Mouse (Mus musculus) limb, embryonic 15.5 days (tissue): Measurements from ENCODE around the gene Olfr1045. TPM values are rescaled to one million over a fixed set of nuclear protein-coding genes. Genes with fewer than 3 reads are reported as not detected.
"Not testable (repeated sequence)": the region's sequence is repeated elsewhere in the genome, so short reads cannot be mapped to it uniquely, and the experiment has no call there.

Experiments
- ATAC-seq: fragments of 200-750 bp; cut with Nextera tagmentation; 2 replicates; pipeline ENCODE4 v1.8.0; 2017; ENCODE audit warnings: low read depth, moderate TSS enrichment; ENCODE audit not compliant: insufficient number of reproducible peaks, low FRiP score, low TSS enrichment
- H3K27ac ChIP-seq: fragments of 300-500 bp; sonication (generic); 2 replicates; pipeline ENCODE4 v1.5.1; 2015; ENCODE audit warnings: moderate library complexity, mild to moderate bottlenecking, inconsistent platforms
- H3K27me3 ChIP-seq: fragments of 300-500 bp; sonication (generic); 2 replicates; pipeline ENCODE4 v1.6.1; 2015; ENCODE audit warnings: inconsistent platforms
- H3K36me3 ChIP-seq: fragments of 300-500 bp; sonication (generic); 2 replicates; pipeline ENCODE4 v1.6.1; 2015; ENCODE audit warnings: inconsistent platforms
- H3K4me1 ChIP-seq: fragments of 300-500 bp; sonication (generic); 2 replicates; pipeline ENCODE4 v1.6.1; 2015; ENCODE audit warnings: inconsistent platforms
- H3K4me2 ChIP-seq: fragments of 300-500 bp; sonication (generic); 2 replicates; pipeline ENCODE4 v1.6.1; 2015; ENCODE audit warnings: mild to moderate bottlenecking, inconsistent platforms
- H3K4me3 ChIP-seq: fragments of 300-500 bp; sonication (generic); 2 replicates; pipeline ENCODE4 v1.5.1; 2015; ENCODE audit warnings: mild to moderate bottlenecking, inconsistent platforms
- H3K9ac ChIP-seq: fragments of 300-500 bp; sonication (generic); 2 replicates; pipeline ENCODE4 v1.6.1; 2015; ENCODE audit warnings: inconsistent platforms
- H3K9me3 ChIP-seq: fragments of 300-500 bp; sonication (generic); 2 replicates; pipeline ENCODE4 v1.6.1; 2016; ENCODE audit warnings: inconsistent platforms
- WGBS: fragments of 180-500 bp; shearing (Covaris S2); methylation state at CpG from one replicate; pipeline ENCODE4 v1.1.7; 2015; 5-methylcytosine and 5-hydroxymethylcytosine counted together
- polyA plus RNA-seq: library from polyadenylated mRNA; unstranded; fragments of >200 nt; fragmentation: Nextera tagmentation; extraction: Ambion mirVana; gene quantifications from 2 replicates; pipeline ENCODE4 v1.2.1, GENCODE M21; 2015

The Olfr1045 gene
- not detected in 2 replicates for polyA plus RNA-seq

- Histone ChIP-seq H3K4me2 (no peak within 1 kb of the TSS), H3K27me3 (no peaks in the 10 kb centered on the region), H3K4me1 (no peaks in the 10 kb centered on the region), H3K27ac (no peak within 1 kb of the TSS), H3K9ac (no peak within 1 kb of the TSS), H3K9me3 (no peaks in the 10 kb centered on the region), H3K36me3 (no peaks in the 10 kb centered on the region), H3K4me3 (no peak within 1 kb of the TSS)
- no peak for ATAC-seq
These were observed at the start of gene Olfr1045 for GRCm38 (mm10) chr2:86202909-86203308. TSS of gene Olfr1045 (minus strand) at chr2:86203009.

DNA sequence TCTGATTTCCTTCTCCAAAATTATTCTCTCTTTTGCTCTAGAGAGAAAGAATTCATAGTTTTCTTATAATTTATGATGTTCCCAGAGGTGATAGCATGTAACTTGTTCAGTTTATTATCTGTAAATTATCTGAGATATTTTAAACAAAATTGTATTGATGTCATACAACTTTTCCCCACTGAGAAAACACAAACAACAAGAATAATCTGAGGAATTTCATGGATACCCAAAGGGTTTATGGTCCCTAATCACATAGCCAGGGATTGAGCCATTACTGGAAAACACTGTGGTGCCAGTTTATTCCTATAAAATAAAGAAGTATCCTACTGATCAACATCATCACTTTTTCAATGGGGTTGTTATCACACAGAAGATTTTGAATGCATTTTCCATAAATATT is 37.4 kb upstream of the Olfr1045 start, which contains the start of gene Olfr1048:
Gene Olfr1048, minus strand, starts transcription at position 101 of the 400 bp plus-strand sequence.
- Histone ChIP-seq H3K4me2 (no peak within 1 kb of the TSS), H3K9ac (no peak within 1 kb of the TSS), H3K27me3 (no peaks in the 10 kb centered on the region), H3K36me3 (no peaks in the 10 kb centered on the region), H3K9me3 (no peaks in the 10 kb centered on the region), H3K27ac (no peak within 1 kb of the TSS), H3K4me3 (no peak within 1 kb of the TSS), H3K4me1 (no peaks in the 10 kb centered on the region)
- no peak for ATAC-seq

DNA sequence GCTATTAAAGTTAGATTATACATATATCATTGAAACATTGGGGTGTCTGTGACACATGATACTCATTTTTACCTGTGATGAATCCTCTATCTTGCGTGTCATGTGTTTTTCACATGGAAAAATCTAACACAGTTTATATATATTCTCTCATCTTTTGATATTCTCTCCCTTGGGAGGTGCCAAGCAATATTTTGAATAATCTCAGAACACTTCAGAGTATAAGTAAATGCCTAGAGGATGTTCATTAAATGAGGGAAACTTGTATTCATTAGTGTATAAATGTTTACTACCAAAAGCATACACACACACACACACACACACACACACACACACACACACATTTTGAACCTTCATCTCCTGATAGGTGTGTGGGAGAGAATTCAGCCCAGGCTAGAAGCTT is 28.5 kb upstream of the Olfr1045 start, which contains the start of gene Olfr1047:
Gene Olfr1047, minus strand, starts transcription at position 101 of the 400 bp plus-strand sequence.
- Histone ChIP-seq H3K4me2 (no peak within 1 kb of the TSS), H3K36me3 (no peaks in the 10 kb centered on the region), H3K9me3 (no peaks in the 10 kb centered on the region), H3K4me3 (no peak within 1 kb of the TSS), H3K27me3 (no peaks in the 10 kb centered on the region), H3K27ac (no peak within 1 kb of the TSS), H3K4me1 (no peaks in the 10 kb centered on the region), H3K9ac (no peak within 1 kb of the TSS)
- WGBS = 90% methylated on average over 1 of the region's 1 CpGs
- ATAC-seq = no peak

GRCm38 (mm10) chr2:86219214-86219613 is 16.4 kb upstream of the Olfr1045 start, which contains the start of gene Olfr1046:
TSS of gene Olfr1046 (minus strand) at chr2:86219314.
- ATAC-seq = no peak
- Histone ChIP-seq H3K4me2 (no peak within 1 kb of the TSS), H3K27me3 (no peaks in the 10 kb centered on the region), H3K4me1 (no peaks in the 10 kb centered on the region), H3K27ac (no peak within 1 kb of the TSS), H3K9me3 (no peaks in the 10 kb centered on the region), H3K4me3 (no peak within 1 kb of the TSS), H3K9ac (no peak within 1 kb of the TSS), H3K36me3 (no peaks in the 10 kb centered on the region)
- 57% methylated on average over 2 of the region's 2 CpGs for WGBS

- no peak for ATAC-seq
- Histone ChIP-seq H3K4me1 (no peaks in the 10 kb centered on the region), H3K4me2 (no peak overlapping the region), H3K27me3 (no peaks in the 10 kb centered on the region), H3K27ac (no peak overlapping the region), H3K9ac (no peak overlapping the region), H3K36me3 (no peaks in the 10 kb centered on the region), H3K4me3 (no peak overlapping the region), H3K9me3 (no peaks in the 10 kb centered on the region)
- 22% methylated on average over 1 of the region's 1 CpGs for WGBS
These were observed 6.9 kb downstream of the Olfr1045 start for GRCm38 (mm10) chr2:86195863-86196262.

DNA sequence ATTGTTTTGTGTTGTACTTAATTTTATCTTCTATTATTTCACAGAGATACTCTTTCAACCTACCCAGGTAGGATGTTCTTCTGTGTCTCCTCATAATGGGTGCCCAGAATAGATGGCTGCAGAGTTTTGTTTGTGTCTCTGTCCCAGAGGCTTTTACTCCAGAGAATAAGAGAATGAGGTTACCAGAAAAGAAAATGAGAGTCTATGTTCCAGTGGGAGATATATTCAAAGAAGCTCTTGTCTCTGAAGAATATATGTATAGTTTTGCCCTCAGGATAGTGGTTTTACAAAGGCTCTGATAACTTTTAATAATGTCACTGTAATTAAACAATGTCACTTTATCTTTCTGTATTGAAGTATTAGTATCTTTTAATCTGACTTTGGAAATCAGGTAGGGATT is 17.2 kb downstream of the Olfr1045 start, which contains the start of gene Olfr52:
Gene Olfr52, minus strand, starts transcription at position 101 of the 400 bp plus-strand sequence.
- H3K4me1 ChIP-seq = no peaks in the 10 kb centered on the region
- no peak within 1 kb of the TSS for H3K9ac ChIP-seq
- H3K27me3 ChIP-seq = no peaks in the 10 kb centered on the region
- no peaks in the 10 kb centered on the region for H3K9me3 ChIP-seq
- H3K4me2 ChIP-seq = no peak within 1 kb of the TSS
- ATAC-seq = no peak
- no peak within 1 kb of the TSS for H3K4me3 ChIP-seq
- H3K27ac ChIP-seq = no peak within 1 kb of the TSS
- no peaks in the 10 kb centered on the region for H3K36me3 ChIP-seq

DNA sequence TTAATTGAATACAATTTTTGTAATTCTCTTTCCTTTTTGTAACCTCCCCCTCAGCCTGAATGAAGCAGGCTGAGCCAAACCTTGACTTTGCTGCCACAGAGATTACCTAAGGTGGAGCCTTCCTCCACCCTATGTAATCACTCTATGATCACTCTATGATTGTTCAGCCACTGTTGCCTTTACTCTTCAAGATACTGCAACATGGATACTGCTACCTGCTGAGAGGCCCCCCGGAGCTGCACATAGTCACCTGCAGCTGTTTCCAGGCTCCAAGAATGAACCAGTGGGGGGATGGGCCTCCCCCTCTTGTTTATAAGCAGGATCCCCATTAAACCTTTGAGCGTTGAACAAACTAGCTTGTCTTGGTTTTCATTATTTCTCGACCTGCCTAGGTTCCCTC is 22.9 kb downstream of the Olfr1045 start:
- Histone ChIP-seq H3K4me2 (no peak overlapping the region), H3K4me3 (no peak overlapping the region), H3K27ac (no peak overlapping the region), H3K27me3 (no peaks in the 10 kb centered on the region), H3K9ac (no peak overlapping the region), H3K9me3 (no peaks in the 10 kb centered on the region), H3K4me1 (no peaks in the 10 kb centered on the region), H3K36me3 (no peaks in the 10 kb centered on the region)
- ATAC-seq = no peak
- WGBS = 68% methylated on average over 3 of the region's 3 CpGs

DNA sequence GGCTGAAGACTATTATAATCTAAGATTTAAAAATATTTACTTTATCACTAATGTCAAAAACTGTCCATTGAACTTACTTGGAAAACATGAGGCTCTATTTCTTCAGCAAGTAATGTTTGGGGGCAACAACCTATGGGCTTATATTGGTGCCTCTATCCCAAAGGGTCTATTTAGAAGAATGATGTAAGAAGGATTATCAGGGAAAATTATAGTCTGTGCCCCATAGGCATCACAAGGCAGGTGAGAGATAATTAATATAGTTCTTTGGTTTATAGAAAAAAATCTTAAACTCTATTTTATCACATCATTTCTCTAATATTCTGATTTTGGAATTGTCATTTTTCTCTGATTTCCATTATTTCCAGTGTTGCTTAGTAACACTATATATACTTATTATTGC is 25.1 kb downstream of the Olfr1045 start, which contains the start of gene Olfr1044:
Gene Olfr1044, minus strand, starts transcription at position 101 of the 400 bp plus-strand sequence.
- Histone ChIP-seq H3K9me3 (no peaks in the 10 kb centered on the region), H3K4me3 (no peak within 1 kb of the TSS), H3K4me1 (no peaks in the 10 kb centered on the region), H3K27me3 (no peaks in the 10 kb centered on the region), H3K27ac (no peak within 1 kb of the TSS), H3K4me2 (no peak within 1 kb of the TSS), H3K36me3 (no peaks in the 10 kb centered on the region), H3K9ac (no peak within 1 kb of the TSS)
- ATAC-seq = no peak

GRCm38 (mm10) chr2:86175422-86175821 is 27.4 kb downstream of the Olfr1045 start:
- WGBS = 84% methylated on average over 7 of the region's 7 CpGs
- ATAC-seq, H3K27me3 ChIP-seq, H3K27ac ChIP-seq, H3K4me2 ChIP-seq, H3K36me3 ChIP-seq, H3K9ac ChIP-seq, H3K9me3 ChIP-seq, H3K4me1 ChIP-seq, H3K4me3 ChIP-seq: not testable (repeated sequence)

DNA sequence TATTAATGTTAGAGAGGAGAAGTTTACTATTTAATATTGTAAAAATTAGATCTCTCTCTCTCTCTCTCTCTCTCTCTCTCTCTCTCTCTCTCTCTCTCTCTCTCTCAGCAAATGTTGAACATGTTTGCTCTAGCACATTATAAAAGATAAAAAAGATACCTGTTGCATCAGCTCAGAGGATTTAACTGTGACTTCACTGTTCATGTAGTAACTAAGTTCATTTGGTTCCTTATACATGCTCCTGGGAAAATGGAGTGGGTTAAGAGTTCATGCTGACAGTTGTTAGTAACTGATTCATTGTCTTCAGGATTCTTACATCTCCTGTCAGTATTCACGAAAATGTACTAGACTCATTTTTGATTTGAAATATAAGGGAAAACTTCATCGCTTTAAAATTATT is 35.4 kb downstream of the Olfr1045 start, which contains the start of gene Olfr1043:
Gene Olfr1043, minus strand, starts transcription at position 101 of the 400 bp plus-strand sequence.
- no peak within 1 kb of the TSS for H3K4me3 ChIP-seq
- H3K9ac ChIP-seq = no peak within 1 kb of the TSS
- ATAC-seq = no peak
- no peak within 1 kb of the TSS for H3K4me2 ChIP-seq
- H3K4me1 ChIP-seq = no peaks in the 10 kb centered on the region
- H3K9me3 ChIP-seq = no peaks in the 10 kb centered on the region
- H3K36me3 ChIP-seq = no peaks in the 10 kb centered on the region
- H3K27ac ChIP-seq = no peak within 1 kb of the TSS
- 86% methylated on average over 2 of the region's 2 CpGs for WGBS
- no peaks in the 10 kb centered on the region for H3K27me3 ChIP-seq

DNA sequence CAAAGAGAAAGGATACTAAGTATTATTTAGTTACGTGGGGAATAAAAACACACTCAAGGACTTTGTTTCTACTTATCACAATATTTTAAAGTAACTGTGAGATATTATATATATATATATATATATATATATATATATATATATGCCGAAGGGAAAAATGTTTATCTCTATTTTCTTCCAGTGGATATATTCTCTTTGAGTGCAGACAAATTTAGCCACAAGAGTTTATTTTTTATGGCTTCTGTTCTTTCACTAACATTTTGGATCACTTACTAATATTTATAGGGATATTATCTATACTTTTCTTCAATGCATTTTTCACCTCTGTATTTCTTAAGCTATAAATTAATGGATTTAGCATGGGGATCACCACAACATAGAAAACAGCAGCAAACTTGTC is 41.1 kb downstream of the Olfr1045 start, which contains the start of gene Olfr1042:
Gene Olfr1042, minus strand, starts transcription at position 101 of the 400 bp plus-strand sequence.
- H3K4me1 ChIP-seq = no peaks in the 10 kb centered on the region

GRCm38 (mm10) chr2:86146632-86147031 is 56.2 kb downstream of the Olfr1045 start, which contains the start of gene Olfr1040:
TSS of gene Olfr1040 (minus strand) at chr2:86146732.
- no peaks in the 10 kb centered on the region for H3K9me3 ChIP-seq
- no peaks in the 10 kb centered on the region for H3K27me3 ChIP-seq
- no peaks in the 10 kb centered on the region for H3K36me3 ChIP-seq
- H3K4me2 ChIP-seq = no peak within 1 kb of the TSS
- no peak within 1 kb of the TSS for H3K4me3 ChIP-seq
- H3K9ac ChIP-seq = no peak within 1 kb of the TSS
- ATAC-seq = no peak
- 91% methylated on average over 1 of the region's 1 CpGs for WGBS
- H3K4me1 ChIP-seq = no peaks in the 10 kb centered on the region
- H3K27ac ChIP-seq = no peak within 1 kb of the TSS

More for the DNA sequence above, 41.1 kb downstream of the Olfr1045 start, which contains the start of gene Olfr1042:
- Histone ChIP-seq H3K9ac (no peak within 1 kb of the TSS), H3K36me3 (no peaks in the 10 kb centered on the region), H3K4me3 (no peak within 1 kb of the TSS), H3K27me3 (no peaks in the 10 kb centered on the region), H3K9me3 (no peaks in the 10 kb centered on the region), H3K4me2 (no peak within 1 kb of the TSS), H3K27ac (no peak within 1 kb of the TSS)
- WGBS = 93% methylated on average over 2 of the region's 2 CpGs
- no peak for ATAC-seq
